Mouse (Mus musculus) MN1 (cell line): ENCODE measurements around the gene Trip12.

Experiments used
- DNase-seq: peaks from one replicate; pipeline ENCODE4 v3.0.0-alpha.2; 2016; ENCODE audit warnings: low spot score

The Trip12 gene

GRCm38 (mm10) chr1:84780630-84781029, 59.7 kb downstream of the Trip12 start:
- no peak for DNase-seq

- DNase-seq, result no peak
These were observed 62.9 kb downstream of the Trip12 start for GRCm38 (mm10) chr1:84777455-84777854.

GRCm38 (mm10) chr1:84758843-84759242, 81.5 kb downstream of the Trip12 start:
- DNase-seq, result no peak

- DNase-seq, result no peak
These were observed 98.2 kb downstream of the Trip12 start for GRCm38 (mm10) chr1:84742156-84742555.

- DNase-seq, result no peak
These were observed 100.2 kb downstream of the Trip12 start for GRCm38 (mm10) chr1:84740080-84740479.

- no peak for DNase-seq
These were observed 103.2 kb downstream of the Trip12 start for GRCm38 (mm10) chr1:84737097-84737496.

- DNase-seq, result peak; percentile 38
These were observed 106.5 kb downstream of the Trip12 start for GRCm38 (mm10) chr1:84733799-84734198.

GRCm38 (mm10) chr1:84731763-84732162, 108.6 kb downstream of the Trip12 start:
- no peak for DNase-seq

GRCm38 (mm10) chr1:84722841-84723240, 117.5 kb downstream of the Trip12 start:
- DNase-seq, result no peak

GRCm38 (mm10) chr1:84722371-84722770, 117.9 kb downstream of the Trip12 start:
- no peak for DNase-seq

GRCm38 (mm10) chr1:84721942-84722341, 118.4 kb downstream of the Trip12 start:
- no peak for DNase-seq

- DNase-seq, result peak; percentile 55
These were observed 130.2 kb downstream of the Trip12 start for GRCm38 (mm10) chr1:84709810-84710785.

GRCm38 (mm10) chr1:84709406-84709805, 130.9 kb downstream of the Trip12 start:
- DNase-seq, result peak; percentile 62

- DNase-seq, result no peak
These were observed 140.1 kb downstream of the Trip12 start for GRCm38 (mm10) chr1:84700254-84700653.

- no peak for DNase-seq
These were observed 143.2 kb downstream of the Trip12 start for GRCm38 (mm10) chr1:84697136-84697535.

- DNase-seq, result no peak
These were observed 144.6 kb downstream of the Trip12 start, which contains the start of gene Dner for GRCm38 (mm10) chr1:84695517-84696411. Gene Dner (minus strand): TSS chr1:84696221.

- DNase-seq, result no peak
These were observed 145.4 kb downstream of the Trip12 start for GRCm38 (mm10) chr1:84694688-84695474.

- no peak for DNase-seq
These were observed 162.4 kb downstream of the Trip12 start for GRCm38 (mm10) chr1:84677910-84678309.
